Mouse (Mus musculus): Measurements from ENCODE around the gene Olfr1357. TPM values are rescaled to one million over a fixed set of nuclear protein-coding genes. Genes with fewer than 3 reads are reported as not detected.

The Olfr1357 gene
- total and polyA plus RNA-seq, 3 experiments = not detected

GRCm38 (mm10) chr10:78593736-78594135, 24.1 kb downstream of the Olfr1357 start:
- Histone ChIP-seq H3K27me3 (ENCODE audit: control insufficient read depth in 1 of 2, insufficient read depth in 2 of 2, low read length in 2 of 2) (peaks cover 0 to 3% of the 10 kb centered on the region in 2 experiments; a peak in 3 of 4 replicates), H3K27ac (ENCODE audit: control insufficient read depth, low read depth, low read length) (no peak overlapping the region), H3K79me2 (ENCODE audit: control insufficient read depth, insufficient read depth, low read length, poor library complexity) (no peaks in the 10 kb centered on the region), H3K9ac (ENCODE audit: control insufficient read depth, low read depth, low read length, poor library complexity, severe bottlenecking) (no peak overlapping the region), H3K36me3 (ENCODE audit: control insufficient read depth in 1 of 2, insufficient read depth in 2 of 2, low read length in 2 of 2) (no peaks in the 10 kb centered on the region), H3K9me3 (replicated peaks; ENCODE audit: insufficient read depth, low read length) (no peaks in the 10 kb centered on the region), H3K4me3 (ENCODE audit: control insufficient read depth in 1 of 2, insufficient read depth in 1 of 2, low read depth in 2 of 2, low read length in 2 of 2) (no peak overlapping the region), H3K4me1 (ENCODE audit: control insufficient read depth in 1 of 2, insufficient read depth in 2 of 2, low read length in 2 of 2) (no peaks in the 10 kb centered on the region)
- no peak for DNase-seq (ENCODE audit: low read depth, low spot score)
- TF ChIP-seq USF2 (IDR thresholded peaks at IDR 0.05; ENCODE audit: borderline replicate concordance in 1 of 2, insufficient read depth in 1 of 2, low read depth in 1 of 2, low read length in 2 of 2) = no peak
- TF ChIP-seq MAZ (IDR thresholded peaks at IDR 0.05; ENCODE audit: low read depth, low read length) = no peak
- TF ChIP-seq BHLHE40 (IDR thresholded peaks at IDR 0.05; ENCODE audit: borderline replicate concordance, low read depth, low read length) = no peak
- TF ChIP-seq ZC3H11A (IDR thresholded peaks at IDR 0.05; ENCODE audit: low read depth, low read length) = no peak

DNA sequence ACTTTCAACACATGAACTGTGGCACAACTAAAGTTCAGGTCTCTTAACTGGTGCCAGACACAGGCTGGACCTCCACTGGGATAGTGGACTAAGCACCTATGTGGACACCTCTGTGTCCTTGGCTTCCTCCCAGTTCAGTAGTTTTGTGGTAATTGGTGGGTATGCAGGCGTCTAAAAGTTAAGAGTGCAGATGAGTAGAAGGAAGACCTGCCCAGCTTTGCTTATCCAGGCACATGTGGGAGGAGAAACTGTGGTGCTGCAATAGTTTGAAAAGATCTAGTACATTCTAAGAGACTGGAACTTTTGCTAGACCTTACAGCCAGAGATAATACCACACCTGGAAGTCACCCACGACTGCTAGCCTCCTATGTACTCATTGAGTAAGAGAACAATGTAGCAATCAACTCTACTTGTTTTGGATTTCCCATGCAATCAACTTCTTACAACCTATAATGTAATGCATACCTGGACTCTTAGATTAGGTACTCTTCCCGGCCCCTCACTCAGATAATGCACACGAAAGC, 25.0 kb downstream of the Olfr1357 start:
- Histone ChIP-seq H3K4me3 (ENCODE audit: control insufficient read depth in 1 of 2, insufficient read depth in 1 of 2, low read depth in 2 of 2, low read length in 2 of 2) (no peak overlapping the region), H3K27me3 (ENCODE audit: control insufficient read depth in 1 of 2, insufficient read depth in 2 of 2, low read length in 2 of 2) (no peaks in the 10 kb centered on the region; a peak in 2 of 4 replicates), H3K36me3 (ENCODE audit: control insufficient read depth in 1 of 2, insufficient read depth in 2 of 2, low read length in 2 of 2) (no peaks in the 10 kb centered on the region), H3K4me1 (ENCODE audit: control insufficient read depth in 1 of 2, insufficient read depth in 2 of 2, low read length in 2 of 2) (no peaks in the 10 kb centered on the region), H3K27ac (ENCODE audit: control insufficient read depth, low read depth, low read length) (no peak overlapping the region), H3K79me2 (ENCODE audit: control insufficient read depth, insufficient read depth, low read length, poor library complexity) (no peaks in the 10 kb centered on the region), H3K9me3 (replicated peaks; ENCODE audit: insufficient read depth, low read length) (no peaks in the 10 kb centered on the region), H3K9ac (ENCODE audit: control insufficient read depth, low read depth, low read length, poor library complexity, severe bottlenecking) (no peak overlapping the region)
- no peak for TF ChIP-seq POLR2A (IDR thresholded peaks at IDR 0.05; ENCODE audit: control insufficient read depth in 1 of 2, insufficient read depth in 1 of 2, low read depth in 1 of 2, low read length in 2 of 2, poor library complexity in 1 of 2)
- TF ChIP-seq USF1 (IDR thresholded peaks at IDR 0.05; ENCODE audit: low read depth, low read length) = no peak
- no peak for TF ChIP-seq ZMIZ1 (IDR thresholded peaks at IDR 0.05; ENCODE audit: low read depth, low read length)
- TF ChIP-seq KAT2A (conservative IDR thresholded peaks at IDR 0.05; ENCODE audit: low read depth, low read length) = no peak
- TF ChIP-seq GABPA (IDR thresholded peaks at IDR 0.05; ENCODE audit: low read depth, low read length) = no peak
- no peak for TF ChIP-seq USF2 (IDR thresholded peaks at IDR 0.05; ENCODE audit: borderline replicate concordance in 1 of 2, insufficient read depth in 1 of 2, low read depth in 1 of 2, low read length in 2 of 2)
- TF ChIP-seq ZKSCAN1 (IDR thresholded peaks at IDR 0.05; ENCODE audit: low read depth, low read length) = no peak
- no peak for TF ChIP-seq RAD21 (IDR thresholded peaks at IDR 0.05; ENCODE audit: low read depth, low read length)
- TF ChIP-seq CTCF (IDR thresholded peaks at IDR 0.05 in 2 of 3, conservative IDR thresholded peaks at IDR 0.05 in 1 of 3; ENCODE audit: control insufficient read depth in 1 of 3, insufficient read depth in 1 of 3, low read depth in 2 of 3, low read length in 3 of 3, poor library complexity in 1 of 3, severe bottlenecking in 1 of 3) = no peak
- TF ChIP-seq NELFE (IDR thresholded peaks at IDR 0.05; ENCODE audit: low read depth, low read length) = no peak
- no peak for TF ChIP-seq ZNF384 (IDR thresholded peaks at IDR 0.05; ENCODE audit: low read depth, low read length)
- TF ChIP-seq UBTF (IDR thresholded peaks at IDR 0.05; ENCODE audit: borderline replicate concordance, insufficient read depth, low read depth, low read length) = no peak
- TF ChIP-seq MAZ (IDR thresholded peaks at IDR 0.05; ENCODE audit: low read depth, low read length) = no peak
- TF ChIP-seq MXI1 (IDR thresholded peaks at IDR 0.05; ENCODE audit: low read depth, low read length) = no peak
- TF ChIP-seq JUND (IDR thresholded peaks at IDR 0.05; ENCODE audit: low read depth, low read length) = no peak
- TF ChIP-seq TCF12 (IDR thresholded peaks at IDR 0.05; ENCODE audit: low read depth, low read length) = no peak
- no peak for DNase-seq (ENCODE audit: low read depth, low spot score)

Measured in MEL (cell line).